Mouse (Mus musculus): ENCODE measurements at regions not wholly inside any gene's neighbourhood (a gene's known extent, or its start where the extent isn't known, plus 50 kb on each side); places are given as distances from the start of the nearest gene placed in this dataset.

DNA sequence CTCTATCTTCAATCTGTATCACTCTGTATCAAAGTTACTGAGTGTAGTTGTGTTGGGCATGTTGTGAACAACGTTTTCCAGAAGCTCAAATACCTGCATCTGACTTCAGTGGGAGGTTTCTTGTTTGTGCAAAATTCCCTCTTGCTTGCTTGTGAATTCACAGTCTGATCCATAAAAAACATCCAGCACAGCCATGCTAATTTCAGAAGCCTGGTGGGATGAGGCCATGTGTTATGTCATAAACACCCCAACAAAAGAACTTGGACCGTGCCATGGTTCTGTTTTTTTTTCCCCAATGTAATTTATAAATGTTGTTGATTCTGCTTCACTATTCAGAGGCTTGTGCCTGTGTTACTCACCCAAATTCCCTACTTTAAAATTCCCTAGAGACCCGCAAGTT lies 415.9 kb upstream of the Dph6 start:
- H3K27ac ChIP-seq (ENCODE audit: poor library complexity, severe bottlenecking), result no peak overlapping the region
- no peaks in the 10 kb centered on the region for H3K9me3 ChIP-seq (replicated peaks)
- H3K4me2 ChIP-seq, result no peak overlapping the region
- no peak overlapping the region for H3K9ac ChIP-seq
- no peaks in the 10 kb centered on the region for H3K27me3 ChIP-seq (replicated peaks)
- no peak overlapping the region for H3K4me3 ChIP-seq
- no peaks in the 10 kb centered on the region for H3K36me3 ChIP-seq
- no peaks in the 10 kb centered on the region for H3K4me1 ChIP-seq (replicated peaks)
- WGBS, result 73% methylated on average over 3 of the region's 3 CpGs
- ATAC-seq (ENCODE audit: insufficient number of reproducible peaks, low FRiP score), result no peak

DNA sequence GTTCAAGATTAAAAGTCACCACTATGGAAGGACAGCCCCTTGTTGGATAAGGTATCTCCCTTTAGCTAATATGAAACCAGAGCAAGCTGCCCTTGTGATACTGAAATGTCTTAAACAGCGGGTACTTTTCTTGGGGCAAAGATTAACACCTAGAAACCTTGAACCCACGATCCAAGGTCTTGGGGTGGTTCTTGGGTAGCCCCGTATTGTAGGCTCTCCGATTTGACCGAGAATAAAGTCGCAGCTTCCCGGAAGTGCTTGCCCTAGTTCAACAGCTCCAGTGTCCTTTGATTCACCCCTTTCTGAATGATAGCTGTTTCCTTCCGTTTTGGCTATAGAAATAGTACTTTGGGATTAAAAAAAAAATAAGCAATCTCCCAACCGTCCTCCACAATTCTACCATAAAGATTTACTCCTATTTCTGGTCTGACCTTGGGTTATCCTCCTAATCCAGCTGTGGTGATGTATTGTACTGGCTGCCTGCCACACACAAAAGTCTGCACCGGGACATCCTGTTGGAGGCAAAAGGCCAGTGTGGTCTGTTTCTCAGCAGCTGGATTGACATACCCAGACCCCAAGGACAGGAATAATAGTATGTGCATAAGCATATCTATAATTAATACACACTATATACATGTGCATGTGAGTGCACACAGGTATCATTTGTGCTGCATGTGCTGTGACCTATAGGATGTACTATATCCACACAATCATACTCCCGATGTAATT lies 427.0 kb upstream of the Dph6 start:
- 56% methylated on average over 11 of the region's 11 CpGs for WGBS
- no peak overlapping the region for H3K4me3 ChIP-seq
- H3K9me3 ChIP-seq (replicated peaks), result no peaks in the 10 kb centered on the region
- peaks cover 9% of the 10 kb centered on the region; the same call in 1 of the 2 replicates for H3K4me1 ChIP-seq (replicated peaks)
- no peak overlapping the region for H3K4me2 ChIP-seq
- H3K9ac ChIP-seq, result no peak overlapping the region
- H3K27me3 ChIP-seq (replicated peaks), result no peaks in the 10 kb centered on the region
- ATAC-seq (ENCODE audit: insufficient number of reproducible peaks, low FRiP score), result peak; percentile 45; the same call in 1 of the 2 replicates
- H3K27ac ChIP-seq (ENCODE audit: poor library complexity, severe bottlenecking), result peak overlapping the region; percentile 33; the same call in 1 of the 2 replicates
- no peaks in the 10 kb centered on the region for H3K36me3 ChIP-seq

DNA sequence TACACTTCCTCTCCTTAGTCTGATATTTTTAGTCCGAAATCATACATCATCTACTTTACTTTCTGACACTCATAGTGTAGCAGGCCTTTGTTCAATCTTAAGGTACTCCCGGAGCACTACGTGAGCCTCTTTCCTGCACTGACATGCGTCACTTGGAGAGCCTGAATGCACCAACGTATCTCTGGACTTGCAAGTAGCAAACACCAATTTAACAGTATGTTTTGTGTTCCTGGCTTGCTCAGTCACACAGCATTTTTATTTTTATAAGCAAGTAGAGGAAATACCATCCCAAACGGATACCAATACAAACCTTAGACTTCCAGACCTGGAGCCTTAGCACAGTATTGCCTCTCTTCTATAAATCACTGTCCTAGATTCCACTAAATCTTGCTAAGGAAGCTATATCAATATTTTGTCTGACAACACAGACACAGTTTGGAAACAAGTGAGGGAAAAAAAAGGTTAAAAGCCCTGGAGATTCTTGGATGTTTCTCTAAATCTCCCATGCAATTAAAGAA lies 427.6 kb upstream of the Dph6 start:
- Histone ChIP-seq H3K27me3 (replicated peaks) (no peaks in the 10 kb centered on the region), H3K4me1 (replicated peaks) (peaks cover 9% of the 10 kb centered on the region; the same call in 1 of the 2 replicates), H3K9me3 (replicated peaks) (no peaks in the 10 kb centered on the region), H3K27ac (ENCODE audit: poor library complexity, severe bottlenecking) (peak overlapping the region; percentile 33; the same call in 1 of the 2 replicates), H3K36me3 (no peaks in the 10 kb centered on the region), H3K9ac (no peak overlapping the region), H3K4me3 (no peak overlapping the region), H3K4me2 (no peak overlapping the region)
- no peak for ATAC-seq (ENCODE audit: insufficient number of reproducible peaks, low FRiP score)
- 58% methylated on average over 6 of the region's 6 CpGs for whole genome bisulfite sequencing

DNA sequence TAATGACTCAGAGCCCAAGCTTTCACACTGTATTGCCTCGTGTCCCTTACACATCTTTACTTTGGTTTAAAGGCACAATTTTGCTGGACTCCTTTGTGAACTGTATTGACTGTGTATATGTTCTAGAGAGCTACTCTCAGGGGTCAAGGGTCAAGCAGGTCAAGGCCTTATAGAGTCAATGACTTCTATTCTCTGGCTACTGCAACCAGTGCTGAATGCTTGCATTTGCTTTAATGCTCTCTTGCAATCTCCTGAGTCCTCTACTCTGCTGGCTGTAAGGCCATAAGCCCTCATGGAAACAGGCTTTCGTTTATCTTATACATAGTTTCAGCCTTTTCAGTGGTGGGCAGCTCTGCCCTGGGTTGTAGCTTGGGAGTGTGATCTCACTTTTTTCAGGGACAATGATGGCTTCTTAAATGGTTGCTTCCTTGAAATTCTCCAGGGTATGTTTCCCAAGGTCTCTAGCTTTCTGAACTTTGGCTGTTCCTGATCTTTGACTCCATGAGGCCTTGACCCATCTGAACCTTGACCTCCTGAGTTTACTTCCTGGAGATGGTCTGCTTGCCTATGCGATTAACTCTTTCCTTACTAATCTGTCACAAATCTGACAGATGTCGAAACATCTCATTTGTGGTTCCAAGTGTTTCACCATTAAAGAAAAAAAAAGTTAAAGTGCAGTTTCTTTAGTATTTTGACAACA lies 433.8 kb upstream of the Dph6 start:
- Histone ChIP-seq H3K4me2 (no peak overlapping the region), H3K36me3 (no peaks in the 10 kb centered on the region), H3K9ac (no peak overlapping the region), H3K4me1 (replicated peaks) (no peaks in the 10 kb centered on the region), H3K27ac (ENCODE audit: poor library complexity, severe bottlenecking) (no peak overlapping the region), H3K9me3 (replicated peaks) (no peaks in the 10 kb centered on the region), H3K4me3 (no peak overlapping the region), H3K27me3 (replicated peaks) (no peaks in the 10 kb centered on the region)
- 69% methylated on average over 4 of the region's 4 CpGs for WGBS
- ATAC-seq (ENCODE audit: insufficient number of reproducible peaks, low FRiP score), result no peak

DNA sequence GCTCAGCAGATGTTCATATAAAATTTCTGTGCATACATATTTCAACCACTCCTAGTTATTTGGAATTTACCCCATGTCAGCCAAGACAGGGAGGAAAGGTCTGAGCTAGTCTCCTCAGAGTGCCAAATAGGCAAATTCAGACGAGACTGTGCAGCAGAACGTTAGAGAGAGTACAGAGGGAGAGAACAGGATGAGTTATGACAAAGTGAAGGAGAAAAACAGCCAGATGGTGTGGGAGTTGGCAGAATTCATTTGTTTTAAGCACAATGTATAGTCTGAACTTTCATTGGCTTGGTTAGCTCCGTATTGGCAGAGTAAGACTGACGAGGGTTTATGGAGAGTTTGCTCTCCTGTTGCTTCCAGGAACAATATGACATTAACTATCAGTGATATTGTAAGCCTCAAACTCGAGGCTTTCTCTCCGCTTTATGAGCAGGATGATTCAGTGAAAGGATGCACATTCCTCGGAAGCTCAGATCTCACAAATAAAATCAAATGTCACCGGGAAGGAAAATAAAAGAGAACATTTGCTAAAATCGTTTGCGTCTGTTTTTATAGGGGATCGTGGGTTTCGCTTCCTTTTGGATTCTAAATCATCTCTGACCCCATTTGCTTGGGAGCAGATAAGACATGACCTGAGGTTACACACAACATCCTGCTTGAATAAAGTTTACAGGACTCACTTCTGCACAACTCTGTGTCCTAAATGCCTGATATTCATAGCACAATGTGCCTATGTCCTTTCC lies 435.8 kb upstream of the Dph6 start:
- Histone ChIP-seq H3K4me1 (replicated peaks) (no peaks in the 10 kb centered on the region), H3K9me3 (replicated peaks) (no peaks in the 10 kb centered on the region), H3K4me3 (no peak overlapping the region), H3K27me3 (replicated peaks) (no peaks in the 10 kb centered on the region), H3K4me2 (no peak overlapping the region), H3K9ac (no peak overlapping the region), H3K27ac (ENCODE audit: poor library complexity, severe bottlenecking) (no peak overlapping the region), H3K36me3 (no peaks in the 10 kb centered on the region)
- ATAC-seq (ENCODE audit: insufficient number of reproducible peaks, low FRiP score), result no peak
- WGBS, result 60% methylated on average over 12 of the region's 12 CpGs

DNA sequence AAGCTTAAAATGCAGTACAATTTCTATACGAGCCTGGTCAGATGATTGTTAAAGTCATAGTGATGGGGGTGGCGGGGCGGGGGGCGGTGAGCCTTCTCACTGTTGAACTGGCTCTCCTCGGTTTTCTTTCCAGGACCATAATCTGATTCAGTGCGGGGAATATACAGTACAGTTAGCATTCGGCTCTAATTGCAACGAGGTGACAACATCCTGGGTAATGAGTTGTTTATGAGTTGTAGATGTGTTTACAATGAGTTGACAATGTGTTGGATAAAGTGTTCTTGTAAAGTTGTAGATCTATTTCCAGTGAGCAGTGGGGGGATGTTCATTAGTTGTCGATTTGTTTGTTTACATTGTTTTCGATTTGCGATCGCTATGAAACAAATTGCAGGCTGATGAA lies 440.6 kb upstream of the Dph6 start:
- H3K4me3 ChIP-seq, result no peak overlapping the region
- H3K9ac ChIP-seq, result no peak overlapping the region
- no peak overlapping the region for H3K4me2 ChIP-seq
- ATAC-seq (ENCODE audit: insufficient number of reproducible peaks, low FRiP score), result no peak
- no peak overlapping the region for H3K27ac ChIP-seq (ENCODE audit: poor library complexity, severe bottlenecking)
- 80% methylated on average over 12 of the region's 12 CpGs for WGBS
- no peaks in the 10 kb centered on the region for H3K4me1 ChIP-seq (replicated peaks)
- no peaks in the 10 kb centered on the region for H3K36me3 ChIP-seq
- H3K27me3 ChIP-seq (replicated peaks), result no peaks in the 10 kb centered on the region
- H3K9me3 ChIP-seq (replicated peaks), result no peaks in the 10 kb centered on the region

DNA sequence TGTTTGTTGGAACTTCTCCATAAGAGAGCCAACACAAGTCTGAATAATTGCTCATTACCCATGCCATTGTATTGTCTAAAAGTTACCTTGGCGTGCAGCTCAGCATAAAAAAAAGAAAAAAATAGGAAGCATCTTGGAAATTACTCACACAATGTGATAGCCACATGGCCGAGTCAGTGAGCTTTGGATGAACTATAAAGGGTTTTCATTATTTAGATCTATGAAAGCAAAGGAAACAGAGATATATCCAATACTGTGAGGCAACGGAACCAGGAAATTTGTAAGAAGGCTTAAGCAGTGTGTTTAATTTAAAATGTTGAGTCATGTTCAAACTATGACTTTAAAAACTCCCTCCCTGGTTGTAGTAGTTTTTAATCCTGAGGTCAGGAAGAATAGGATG lies 446.7 kb upstream of the Dph6 start:
- H3K4me3 ChIP-seq, result no peak overlapping the region
- no peak overlapping the region for H3K27ac ChIP-seq (ENCODE audit: poor library complexity, severe bottlenecking)
- no peaks in the 10 kb centered on the region for H3K27me3 ChIP-seq (replicated peaks)
- no peak for ATAC-seq (ENCODE audit: insufficient number of reproducible peaks, low FRiP score)
- no peaks in the 10 kb centered on the region for H3K9me3 ChIP-seq (replicated peaks)
- H3K4me2 ChIP-seq, result no peak overlapping the region
- H3K36me3 ChIP-seq, result no peaks in the 10 kb centered on the region
- no peak overlapping the region for H3K9ac ChIP-seq
- H3K4me1 ChIP-seq (replicated peaks), result no peaks in the 10 kb centered on the region
- WGBS, result 70% methylated on average over 3 of the region's 3 CpGs

DNA sequence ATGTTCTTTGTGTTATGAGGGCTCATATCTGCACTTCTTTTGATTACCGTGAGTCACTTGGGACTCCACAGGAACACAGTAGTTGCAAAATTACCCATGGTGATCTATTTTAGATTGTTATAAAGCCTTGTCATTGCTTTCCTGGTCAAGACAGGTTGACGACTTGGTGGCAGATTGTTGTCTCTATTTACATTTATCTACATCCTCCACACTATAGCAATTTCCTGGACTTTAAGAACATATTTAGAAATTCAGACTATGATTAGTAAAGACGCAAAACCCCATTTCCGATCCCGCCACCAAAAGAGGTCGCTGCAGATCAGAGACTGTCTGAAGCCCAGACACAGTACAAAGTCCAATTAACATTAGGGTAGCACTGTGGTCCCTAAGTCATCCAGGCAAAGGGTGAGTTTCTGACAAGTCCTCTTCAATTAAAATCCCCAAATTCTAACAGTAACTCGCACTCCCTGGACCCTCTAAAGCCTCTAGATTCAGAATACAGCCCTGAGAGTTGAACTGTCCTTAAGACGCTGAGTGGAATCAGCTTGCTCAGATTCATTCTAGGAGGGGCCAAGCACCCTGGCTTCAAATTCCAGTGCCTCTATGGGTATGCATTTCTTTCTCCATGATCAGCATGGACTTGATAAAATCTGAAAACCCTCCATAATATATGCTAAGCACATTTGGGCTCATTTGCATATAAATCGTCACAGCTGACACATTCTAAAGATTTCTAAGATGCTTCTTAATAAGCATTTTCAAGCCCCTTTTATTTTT lies 461.9 kb upstream of the BC052040 start:
- Histone ChIP-seq H3K4me1 (replicated peaks) (no peaks in the 10 kb centered on the region), H3K27ac (ENCODE audit: poor library complexity, severe bottlenecking) (no peak overlapping the region), H3K4me3 (no peak overlapping the region), H3K27me3 (replicated peaks) (no peaks in the 10 kb centered on the region), H3K9ac (no peak overlapping the region), H3K9me3 (replicated peaks) (no peaks in the 10 kb centered on the region), H3K4me2 (no peak overlapping the region), H3K36me3 (no peaks in the 10 kb centered on the region)
- 73% methylated on average over 9 of the region's 9 CpGs for WGBS
- no peak for ATAC-seq (ENCODE audit: insufficient number of reproducible peaks, low FRiP score)

DNA sequence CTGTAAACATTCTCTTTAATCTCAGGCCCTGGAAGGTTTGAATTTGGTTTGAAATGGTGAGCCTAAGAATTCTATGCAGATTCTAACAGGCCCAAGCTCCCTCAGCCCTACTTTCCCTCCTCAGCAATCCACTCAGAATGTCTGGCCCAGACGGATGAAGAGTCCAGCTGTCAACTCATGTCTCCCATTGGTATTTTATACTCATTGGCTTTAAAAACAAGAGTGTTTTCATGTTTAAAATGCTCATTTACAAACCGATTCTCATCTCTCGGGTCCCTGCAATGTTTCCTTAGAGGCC lies 461.4 kb upstream of the BC052040 start:
- WGBS, result 65% methylated on average over 3 of the region's 3 CpGs
- Histone ChIP-seq H3K4me3 (no peak overlapping the region), H3K9ac (no peak overlapping the region), H3K4me2 (no peak overlapping the region), H3K27me3 (replicated peaks) (no peaks in the 10 kb centered on the region), H3K36me3 (no peaks in the 10 kb centered on the region), H3K9me3 (replicated peaks) (no peaks in the 10 kb centered on the region), H3K4me1 (replicated peaks) (no peaks in the 10 kb centered on the region), H3K27ac (ENCODE audit: poor library complexity, severe bottlenecking) (no peak overlapping the region)
- ATAC-seq (ENCODE audit: insufficient number of reproducible peaks, low FRiP score), result no peak

DNA sequence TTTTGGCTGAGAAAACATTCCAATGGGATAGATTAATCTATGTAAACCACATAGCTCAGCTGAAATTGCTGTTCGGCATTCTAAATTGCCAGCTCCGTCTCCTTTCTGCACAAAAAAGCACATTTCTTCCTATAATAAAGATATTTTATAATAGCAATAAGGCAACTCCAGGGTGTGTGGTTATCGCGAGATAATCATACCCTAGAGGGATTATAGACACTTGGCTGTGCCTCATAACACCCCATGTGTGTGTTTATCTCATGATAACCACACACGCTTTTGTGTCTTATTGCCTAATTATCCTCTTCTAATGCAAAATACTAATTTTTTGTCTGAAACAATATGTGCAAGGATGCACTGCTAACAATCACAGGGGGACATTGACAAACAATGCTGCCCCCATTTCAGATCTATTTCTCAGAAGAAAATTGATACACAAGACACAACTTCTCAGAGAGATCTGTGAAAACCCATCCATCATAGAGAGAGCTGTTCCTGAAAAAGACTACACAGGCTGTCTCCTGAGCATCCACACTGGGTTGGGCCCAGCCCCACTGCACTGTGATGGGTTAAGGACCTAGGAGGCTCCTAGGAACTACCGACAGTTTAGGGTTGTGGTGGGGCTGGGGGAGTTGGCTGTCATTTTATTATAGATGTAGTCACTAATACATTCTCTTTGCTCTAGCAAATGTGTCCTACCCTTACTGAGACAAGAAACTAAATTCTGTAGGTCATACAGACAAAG lies 454.7 kb upstream of the BC052040 start:
- H3K9ac ChIP-seq, result no peak overlapping the region
- no peak overlapping the region for H3K4me2 ChIP-seq
- H3K4me3 ChIP-seq, result no peak overlapping the region
- ATAC-seq (ENCODE audit: insufficient number of reproducible peaks, low FRiP score), result no peak
- no peaks in the 10 kb centered on the region for H3K9me3 ChIP-seq (replicated peaks)
- no peak overlapping the region for H3K27ac ChIP-seq (ENCODE audit: poor library complexity, severe bottlenecking)
- 85% methylated on average over 6 of the region's 6 CpGs for WGBS
- H3K4me1 ChIP-seq (replicated peaks), result no peaks in the 10 kb centered on the region
- no peaks in the 10 kb centered on the region for H3K36me3 ChIP-seq
- no peaks in the 10 kb centered on the region for H3K27me3 ChIP-seq (replicated peaks)
